Mouse (Mus musculus) heart, postnatal 25 days (tissue): ENCODE results near the gene Mvb12b. TPM values are rescaled to one million over a fixed set of nuclear protein-coding genes. Genes with fewer than 3 reads are reported as not detected.
"Not testable (repeated sequence)": the region's sequence is repeated elsewhere in the genome, so short reads cannot be mapped to it uniquely, and the experiment has no call there.

ENCODE experiments used
- DNase-seq: peaks from one replicate; pipeline ENCODE4 v3.0.0; 2022; ENCODE audit warnings: low spot score
- intact Hi-C: fragments of 180-260 bp; cut with DNase I; formaldehyde crosslinking; loops from one replicate; pipeline ENCODE4 v1.15.1; 2025
- total RNA-seq, 2 experiments: library from RNA; stranded (reverse); gene quantifications; 2 replicates each; pipeline ENCODE4 v1.2.3; 2021

The Mvb12b gene
- total RNA-seq = 10 to 100 TPM; 17.8 to 18.9 TPM

- peak; percentile 33 for DNase-seq
- intact Hi-C loops = no loop called here
Measured at GRCm38 (mm10) chr2:33887328-33888099, at the start of gene Mvb12b. Gene Mvb12b, minus strand, starts transcription at chr2:33887946.

- intact Hi-C loops = no loop called here
- DNase-seq = no peak
Measured at GRCm38 (mm10) chr2:33935756-33936155, 48.0 kb upstream of the Mvb12b start.

GRCm38 (mm10) chr2:33933606-33934510 lies 46.1 kb upstream of the Mvb12b start:
- intact Hi-C loops = no loop called here
- DNase-seq = no peak

GRCm38 (mm10) chr2:33931161-33931560 lies 43.4 kb upstream of the Mvb12b start:
- intact Hi-C loops = no loop called here
- no peak for DNase-seq

- intact Hi-C loops = no loop called here
Measured at GRCm38 (mm10) chr2:33925288-33925687, 37.5 kb upstream of the Mvb12b start.

GRCm38 (mm10) chr2:33923482-33923881 lies 35.7 kb upstream of the Mvb12b start:
- DNase-seq = no peak
- intact Hi-C loops = no loop called here

More at GRCm38 (mm10) chr2:33925288-33925687, 37.5 kb upstream of the Mvb12b start:
- no peak for DNase-seq

- intact Hi-C loops = no loop called here
- no peak for DNase-seq
Measured at GRCm38 (mm10) chr2:33922466-33922865, 34.7 kb upstream of the Mvb12b start.

GRCm38 (mm10) chr2:33919934-33920615 lies 32.3 kb upstream of the Mvb12b start:
- no peak for DNase-seq
- intact Hi-C loops = loop anchor here (5.0 kb wide), 1 partner anchor 173 kb away; no protein-coding TSS in a partner anchor

GRCm38 (mm10) chr2:33918824-33919223 lies 31.1 kb upstream of the Mvb12b start:
- DNase-seq = no peak
- intact Hi-C loops = loop anchor here (1.0 to 5.0 kb wide), 2 partner anchors 98 to 172 kb away; no protein-coding TSS in a partner anchor

- DNase-seq = no peak
- intact Hi-C loops = loop anchor here (1.0 to 5.0 kb wide), 2 partner anchors 97 to 171 kb away; no protein-coding TSS in a partner anchor
Measured at GRCm38 (mm10) chr2:33918318-33918717, 30.6 kb upstream of the Mvb12b start.

- DNase-seq = no peak
- intact Hi-C loops = loop anchor here (5.0 kb wide), 1 partner anchor 169 kb away; no protein-coding TSS in a partner anchor
Measured at GRCm38 (mm10) chr2:33916603-33917002, 28.9 kb upstream of the Mvb12b start.

- intact Hi-C loops = loop anchor here (5.0 kb wide), 2 partner anchors 43 to 168 kb away; no protein-coding TSS in a partner anchor
- DNase-seq = no peak
Measured at GRCm38 (mm10) chr2:33914998-33915397, 27.3 kb upstream of the Mvb12b start.

- no peak for DNase-seq
- intact Hi-C loops = loop anchor here (5.0 kb wide), 1 partner anchor 42 kb away; no protein-coding TSS in a partner anchor
Measured at GRCm38 (mm10) chr2:33914334-33914733, 26.6 kb upstream of the Mvb12b start.

GRCm38 (mm10) chr2:33913598-33913997 lies 25.9 kb upstream of the Mvb12b start:
- DNase-seq = not testable (repeated sequence)
- intact Hi-C loops = loop anchor here (5.0 kb wide), 1 partner anchor 41 kb away; no protein-coding TSS in a partner anchor

- DNase-seq = no peak
- intact Hi-C loops = loop anchor here (5.0 kb wide), 1 partner anchor 40 kb away; no protein-coding TSS in a partner anchor
Measured at GRCm38 (mm10) chr2:33912741-33913140, 25.0 kb upstream of the Mvb12b start.

GRCm38 (mm10) chr2:33908374-33908773 lies 20.6 kb upstream of the Mvb12b start:
- no peak for DNase-seq
- intact Hi-C loops = no loop called here

- intact Hi-C loops = no loop called here
Measured at GRCm38 (mm10) chr2:33907174-33907573, 19.4 kb upstream of the Mvb12b start.

GRCm38 (mm10) chr2:33895829-33896228 lies 8.1 kb upstream of the Mvb12b start:
- DNase-seq = no peak
- intact Hi-C loops = no loop called here

More at GRCm38 (mm10) chr2:33907174-33907573, 19.4 kb upstream of the Mvb12b start:
- no peak for DNase-seq

GRCm38 (mm10) chr2:33893151-33893550 lies 5.4 kb upstream of the Mvb12b start:
- intact Hi-C loops = no loop called here
- no peak for DNase-seq

GRCm38 (mm10) chr2:33892354-33892753 lies 4.6 kb upstream of the Mvb12b start:
- DNase-seq = no peak
- intact Hi-C loops = no loop called here
